Mouse (Mus musculus) stomach, postnatal 0 days (tissue): ENCODE results near the gene Gm45062. TPM values are rescaled to one million over a fixed set of nuclear protein-coding genes. Genes with fewer than 3 reads are reported as not detected.

Experiments
- ATAC-seq: fragments of 200-750 bp; cut with Nextera tagmentation; 2 replicates; pipeline ENCODE4 v1.8.0; 2017; ENCODE audit not compliant: low FRiP score, low TSS enrichment
- DNase-seq: peaks from one replicate; pipeline ENCODE4 v3.0.0-alpha.2; 2016; ENCODE audit warnings: low spot score
- H3K27ac ChIP-seq: fragments of 300-500 bp; sonication (generic); replicated peaks from 2 replicates; pipeline ENCODE4 v1.5.1; 2014; ENCODE audit warnings: mild to moderate bottlenecking, control low read depth
- H3K27me3 ChIP-seq: fragments of 300-500 bp; sonication (generic); 2 replicates; pipeline ENCODE4 v1.6.1; 2014; ENCODE audit warnings: low read length; ENCODE audit not compliant: control insufficient read depth, insufficient read depth
- H3K36me3 ChIP-seq: fragments of 300-500 bp; sonication (generic); 2 replicates; pipeline ENCODE4 v1.6.1; 2014; ENCODE audit warnings: low read length, mixed read lengths; ENCODE audit not compliant: control insufficient read depth, insufficient read depth
- H3K4me1 ChIP-seq: fragments of 300-500 bp; sonication (generic); replicated peaks from 2 replicates; pipeline ENCODE4 v1.6.1; 2014; ENCODE audit warnings: antibody characterized with exemption; ENCODE audit not compliant: control insufficient read depth, insufficient read depth
- H3K4me2 ChIP-seq: fragments of 300-500 bp; sonication (generic); replicated peaks from 2 replicates; pipeline ENCODE4 v1.6.1; 2014; ENCODE audit warnings: low read depth, mild to moderate bottlenecking, control low read depth, moderate library complexity
- H3K4me3 ChIP-seq: fragments of 300-500 bp; sonication (generic); 2 replicates; pipeline ENCODE4 v1.5.1; 2014; ENCODE audit warnings: low read depth, low read length, control low read depth
- H3K9ac ChIP-seq: fragments of 300-500 bp; sonication (generic); 2 replicates; pipeline ENCODE4 v1.6.1; 2014; ENCODE audit warnings: mild to moderate bottlenecking, low read length, control low read depth, mixed read lengths
- H3K9me3 ChIP-seq: fragments of 300-500 bp; sonication (generic); 2 replicates; pipeline ENCODE4 v1.6.1; 2016; ENCODE audit warnings: low read length; ENCODE audit not compliant: control insufficient read depth
- CTCF ChIP-seq: IDR thresholded peaks from 2 replicates; pipeline ENCODE4 v1.5.1; 2016; ENCODE audit warnings: antibody characterized with exemption, low read depth, mild to moderate bottlenecking, moderate library complexity
- EP300 ChIP-seq: optimal IDR thresholded peaks from 2 replicates; pipeline ENCODE3; 2016; ENCODE audit warnings: antibody characterized with exemption
- WGBS: fragments of 180-500 bp; shearing (Covaris S2); extraction: QIAGEN DNeasy Blood & Tissue Kit; methylation state at CpG from one replicate; pipeline ENCODE4 v1.1.7; 2014; 5-methylcytosine and 5-hydroxymethylcytosine counted together
- polyA plus RNA-seq: library from polyadenylated mRNA; unstranded; fragments of >200 nt; fragmentation: Nextera tagmentation; extraction: Ambion mirVana; gene quantifications from 2 replicates; pipeline ENCODE4 v1.2.1, GENCODE M21; 2015

Gene Gm45062
- polyA plus RNA-seq, 1 experiment from 2014 or later, result 1.9 TPM

DNA sequence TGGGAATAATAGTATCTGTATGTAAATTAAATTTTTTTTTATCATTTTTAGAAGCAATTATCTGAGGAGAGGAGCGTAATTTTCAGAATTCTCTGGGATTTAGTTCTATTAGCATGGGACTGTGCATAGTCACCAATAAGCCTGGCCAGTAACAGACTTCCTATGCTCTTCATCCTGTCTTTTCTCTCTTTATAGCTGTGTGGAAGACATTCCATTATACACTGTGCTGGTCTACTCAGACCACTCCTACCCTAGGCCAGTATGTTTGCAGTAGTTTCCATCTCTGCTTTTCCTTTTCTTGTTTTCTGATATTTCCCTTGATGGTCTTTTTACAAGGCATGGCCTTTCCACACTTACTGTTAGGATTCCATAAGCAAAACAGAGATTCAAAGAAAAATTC is 74.1 kb downstream of the Gm45062 start:
- Histone ChIP-seq H3K27ac (no peak overlapping the region), H3K4me3 (no peak overlapping the region), H3K9ac (no peak overlapping the region), H3K4me1 (no peaks in the 10 kb centered on the region), H3K9me3 (no peaks in the 10 kb centered on the region), H3K36me3 (no peaks in the 10 kb centered on the region), H3K4me2 (no peak overlapping the region), H3K27me3 (no peaks in the 10 kb centered on the region)
- TF ChIP-seq CTCF, result no peak
- TF ChIP-seq EP300, result no peak
- no peak for DNase-seq
- WGBS, result 95% methylated on average over 1 of the region's 1 CpGs
- ATAC-seq, result no peak

DNA sequence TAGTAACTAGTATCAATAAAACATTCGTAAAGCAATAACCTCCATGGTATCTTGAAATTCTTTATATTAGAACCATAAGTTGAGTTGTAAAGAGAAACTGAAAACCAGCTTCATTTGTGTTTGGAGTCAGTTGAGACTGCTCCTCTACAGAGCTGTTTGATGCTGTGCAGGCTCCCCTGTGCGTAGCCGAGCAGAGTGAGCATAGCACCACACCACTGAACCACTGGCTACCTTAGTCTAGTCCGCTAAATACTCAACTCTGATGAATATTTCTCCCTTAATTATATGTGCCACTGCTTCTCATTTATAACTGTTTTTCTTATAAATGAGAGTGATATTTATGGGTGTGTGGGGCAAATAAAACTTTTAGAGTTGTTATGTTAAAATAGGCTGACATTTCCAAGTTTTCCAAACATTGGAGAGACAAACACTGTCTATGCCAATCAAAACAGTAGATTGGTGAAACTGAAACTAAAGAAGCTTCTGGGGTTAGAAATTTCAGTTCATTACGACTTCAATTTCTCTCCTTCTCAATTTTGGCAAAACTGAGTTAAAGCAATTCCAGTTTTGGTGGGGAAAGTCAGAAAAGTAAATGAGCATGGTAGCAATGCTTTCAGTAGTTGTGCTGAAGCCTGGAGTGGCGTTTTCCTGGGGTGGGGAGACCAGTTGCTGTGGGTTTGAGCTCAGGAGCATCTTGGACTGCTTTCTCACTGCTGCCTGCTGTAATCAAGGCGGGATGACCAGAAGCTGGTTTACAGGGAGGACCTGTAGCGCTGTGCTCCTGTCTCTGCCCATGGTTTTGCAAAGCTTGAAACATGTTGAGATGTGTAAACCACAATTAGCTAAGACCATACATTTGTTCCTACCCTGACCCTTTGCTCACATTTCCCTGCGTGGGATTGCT is 77.5 kb downstream of the Gm45062 start:
- H3K4me3 ChIP-seq, result no peak overlapping the region
- H3K27ac ChIP-seq, result no peak overlapping the region
- 77% methylated on average over 9 of the region's 9 CpGs for WGBS
- DNase-seq (no peak), ATAC-seq (no peak)
- no peaks in the 10 kb centered on the region for H3K4me1 ChIP-seq
- H3K4me2 ChIP-seq, result no peak overlapping the region
- H3K9me3 ChIP-seq, result no peaks in the 10 kb centered on the region
- H3K36me3 ChIP-seq, result no peaks in the 10 kb centered on the region
- no peak overlapping the region for H3K9ac ChIP-seq
- TF ChIP-seq CTCF, result no peak
- no peak for TF ChIP-seq EP300
- H3K27me3 ChIP-seq, result no peaks in the 10 kb centered on the region

GRCm38 (mm10) chr6:8339453-8339852 is 80.2 kb downstream of the Gm45062 start:
- no peaks in the 10 kb centered on the region for H3K27me3 ChIP-seq
- H3K9ac ChIP-seq, result no peak overlapping the region
- H3K9me3 ChIP-seq, result no peaks in the 10 kb centered on the region
- no peak overlapping the region for H3K27ac ChIP-seq
- H3K4me3 ChIP-seq, result no peak overlapping the region
- no peaks in the 10 kb centered on the region for H3K36me3 ChIP-seq
- ATAC-seq (no peak), DNase-seq (no peak)
- TF ChIP-seq CTCF (no peak), EP300 (no peak)
- H3K4me2 ChIP-seq, result no peak overlapping the region
- no peaks in the 10 kb centered on the region for H3K4me1 ChIP-seq
- 85% methylated on average over 6 of the region's 6 CpGs for WGBS

GRCm38 (mm10) chr6:8343271-8343670 is 84.0 kb downstream of the Gm45062 start:
- Histone ChIP-seq H3K27ac (no peak overlapping the region), H3K9me3 (no peaks in the 10 kb centered on the region), H3K4me3 (no peak overlapping the region), H3K9ac (no peak overlapping the region), H3K27me3 (no peaks in the 10 kb centered on the region), H3K36me3 (no peaks in the 10 kb centered on the region), H3K4me1 (no peaks in the 10 kb centered on the region), H3K4me2 (no peak overlapping the region)
- ATAC-seq (no peak), DNase-seq (no peak)
- 83% methylated on average over 4 of the region's 4 CpGs for WGBS
- no peak for TF ChIP-seq CTCF
- no peak for TF ChIP-seq EP300

DNA sequence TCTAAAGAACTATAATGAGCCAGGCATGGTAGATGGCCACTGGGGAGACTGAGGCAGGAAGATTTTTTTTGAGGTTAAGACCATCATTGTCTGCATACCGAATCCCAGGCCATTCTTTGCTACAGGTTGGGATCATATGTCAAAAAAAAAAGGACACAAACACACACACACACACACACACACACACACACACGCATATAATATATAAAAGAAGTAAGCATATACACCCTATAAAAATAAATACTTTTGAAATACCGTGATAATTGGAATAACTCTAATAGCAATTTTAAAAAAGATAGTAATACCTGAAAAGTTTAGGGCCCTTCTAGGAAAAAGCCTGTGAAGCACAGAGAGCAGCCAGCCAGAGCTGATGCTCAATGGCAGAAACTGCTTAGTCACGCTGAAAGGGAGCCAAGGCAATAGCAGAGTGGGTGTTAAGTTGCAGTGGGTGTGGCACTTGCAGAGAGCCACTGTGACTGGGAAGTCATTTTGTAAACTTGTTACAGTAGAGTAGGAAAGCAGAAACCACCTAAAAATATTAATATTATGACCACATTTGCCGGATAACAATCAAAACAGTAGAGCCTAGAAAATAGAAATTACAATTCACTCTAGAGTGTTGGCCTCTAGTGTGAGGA is 86.1 kb downstream of the Gm45062 start:
- H3K9me3 ChIP-seq, result no peaks in the 10 kb centered on the region
- TF ChIP-seq EP300 (no peak), CTCF (no peak)
- H3K27ac ChIP-seq, result no peak overlapping the region
- H3K4me3 ChIP-seq, result no peak overlapping the region
- H3K27me3 ChIP-seq, result no peaks in the 10 kb centered on the region
- peak; percentile 37 for DNase-seq
- H3K4me2 ChIP-seq, result no peak overlapping the region
- peak; percentile 82 for ATAC-seq
- H3K4me1 ChIP-seq, result no peaks in the 10 kb centered on the region
- no peak overlapping the region for H3K9ac ChIP-seq
- no peaks in the 10 kb centered on the region for H3K36me3 ChIP-seq
- 70% methylated on average over 5 of the region's 5 CpGs for WGBS

DNA sequence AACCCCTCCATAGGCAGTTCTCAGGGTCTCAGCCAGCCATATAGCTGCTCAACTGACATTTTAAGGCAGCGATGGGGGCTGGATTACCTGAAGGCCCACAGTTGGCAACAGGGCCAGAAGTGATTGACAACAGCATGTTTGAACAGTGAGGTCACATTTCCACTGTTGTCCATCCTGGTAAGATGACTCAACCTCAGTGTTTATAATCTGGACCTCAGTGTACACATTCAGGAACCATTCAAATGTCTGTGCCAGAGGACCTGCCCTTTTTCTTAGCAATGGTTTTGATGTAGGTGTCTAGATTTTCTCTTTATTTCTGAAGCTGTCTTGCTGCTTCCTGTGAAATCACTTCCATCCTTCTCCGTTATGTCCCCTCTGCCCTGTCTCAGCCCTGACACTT is 87.9 kb downstream of the Gm45062 start:
- Histone ChIP-seq H3K4me3 (no peak overlapping the region), H3K36me3 (no peaks in the 10 kb centered on the region), H3K4me1 (no peaks in the 10 kb centered on the region), H3K9ac (no peak overlapping the region), H3K27ac (no peak overlapping the region), H3K27me3 (no peaks in the 10 kb centered on the region), H3K4me2 (no peak overlapping the region), H3K9me3 (no peaks in the 10 kb centered on the region)
- TF ChIP-seq EP300 (no peak), CTCF (no peak)
- ATAC-seq (peak; percentile 92), DNase-seq (no peak)
- WGBS, result 64% methylated on average over 2 of the region's 2 CpGs
